Mouse (Mus musculus): ENCODE measurements around the gene Scamp4. TPM values are rescaled to one million over a fixed set of nuclear protein-coding genes. Genes with fewer than 3 reads are reported as not detected.
A peak's percentile ranks its signal among the peaks of the same experiment; 100 is the strongest.

Gene Scamp4
- total and polyA plus RNA-seq, 2 experiments from 2014 or later, result 24.1 to 87.9 TPM

GRCm38 (mm10) chr10:80610116-80610785 lies 7.6 kb downstream of the Scamp4 start:
- H3K4me3 ChIP-seq (ENCODE audit: low read depth, low read length), result no peak overlapping the region
- no peaks in the 10 kb centered on the region for H3K9me3 ChIP-seq (ENCODE audit: low read length)
- no peak for TF ChIP-seq CTCF (IDR thresholded peaks at IDR 0.05; ENCODE audit: low read depth)
- H3K36me3 ChIP-seq (ENCODE audit: insufficient read depth), result peaks cover 64% of the 10 kb centered on the region
- ATAC-seq, result no peak
- H3K4me2 ChIP-seq (ENCODE audit: low read depth), result no peak overlapping the region
- H3K27ac ChIP-seq (ENCODE audit: low read depth, low read length), result no peak overlapping the region
- WGBS, result 94% methylated on average over 9 of the region's 9 CpGs
- H3K9ac ChIP-seq, result no peak overlapping the region
- DNase-seq, result no peak
- H3K27me3 ChIP-seq (ENCODE audit: insufficient read depth, low read length), result no peaks in the 10 kb centered on the region
- no peaks in the 10 kb centered on the region for H3K4me1 ChIP-seq (ENCODE audit: insufficient read depth)

GRCm38 (mm10) chr10:80611024-80611423 lies 8.4 kb downstream of the Scamp4 start:
- Histone ChIP-seq H3K4me1 (ENCODE audit: insufficient read depth) (no peaks in the 10 kb centered on the region), H3K4me2 (ENCODE audit: low read depth) (no peak overlapping the region), H3K36me3 (ENCODE audit: insufficient read depth) (peaks cover 72% of the 10 kb centered on the region), H3K9ac (no peak overlapping the region), H3K27me3 (ENCODE audit: insufficient read depth, low read length) (no peaks in the 10 kb centered on the region), H3K27ac (ENCODE audit: low read depth, low read length) (no peak overlapping the region), H3K4me3 (ENCODE audit: low read depth, low read length) (no peak overlapping the region), H3K9me3 (ENCODE audit: low read length) (no peaks in the 10 kb centered on the region)
- ATAC-seq (peak; percentile 61), DNase-seq (peak; percentile 36)
- 81% methylated on average over 4 of the region's 4 CpGs for WGBS
- TF ChIP-seq CTCF (IDR thresholded peaks at IDR 0.05; ENCODE audit: low read depth), result peak; percentile 75

DNA sequence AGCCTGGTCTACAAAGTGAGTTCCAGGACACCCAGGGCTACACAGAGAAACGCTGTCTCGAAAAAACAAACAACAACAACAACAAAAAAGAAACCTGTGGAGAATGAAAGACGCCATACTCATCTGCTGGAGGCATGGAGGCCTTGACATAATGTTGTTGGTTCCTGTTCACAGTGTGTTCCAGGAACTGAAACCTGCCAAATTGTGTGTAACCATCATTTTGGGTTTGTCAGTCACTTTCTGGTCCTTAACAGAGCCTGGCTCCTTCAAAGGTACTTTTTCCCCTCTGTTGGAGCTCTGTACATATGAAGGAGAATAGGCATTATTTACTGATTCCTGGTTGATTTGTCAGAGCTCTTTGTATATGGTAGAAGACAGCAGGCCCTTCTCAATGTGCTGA lies 9.2 kb downstream of the Scamp4 start:
- H3K4me3 ChIP-seq (ENCODE audit: low read depth, low read length), result no peak overlapping the region
- no peak for ATAC-seq
- peaks cover 65% of the 10 kb centered on the region for H3K36me3 ChIP-seq (ENCODE audit: insufficient read depth)
- no peak overlapping the region for H3K9ac ChIP-seq
- H3K27ac ChIP-seq (ENCODE audit: low read depth, low read length), result no peak overlapping the region
- no peak for DNase-seq
- no peak for TF ChIP-seq CTCF (IDR thresholded peaks at IDR 0.05; ENCODE audit: low read depth)
- no peak overlapping the region for H3K4me2 ChIP-seq (ENCODE audit: low read depth)
- no peaks in the 10 kb centered on the region for H3K27me3 ChIP-seq (ENCODE audit: insufficient read depth, low read length)
- 96% methylated on average over 3 of the region's 3 CpGs for WGBS
- H3K4me1 ChIP-seq (ENCODE audit: insufficient read depth), result no peaks in the 10 kb centered on the region
- H3K9me3 ChIP-seq (ENCODE audit: low read length), result no peaks in the 10 kb centered on the region

GRCm38 (mm10) chr10:80613821-80614220 lies 11.1 kb downstream of the Scamp4 start:
- Histone ChIP-seq H3K4me2 (ENCODE audit: low read depth) (no peak overlapping the region), H3K27ac (ENCODE audit: low read depth, low read length) (no peak overlapping the region), H3K27me3 (ENCODE audit: insufficient read depth, low read length) (no peaks in the 10 kb centered on the region), H3K4me1 (ENCODE audit: insufficient read depth) (no peaks in the 10 kb centered on the region), H3K4me3 (ENCODE audit: low read depth, low read length) (no peak overlapping the region), H3K9ac (no peak overlapping the region), H3K9me3 (ENCODE audit: low read length) (no peaks in the 10 kb centered on the region), H3K36me3 (ENCODE audit: insufficient read depth) (peaks cover 46% of the 10 kb centered on the region)
- TF ChIP-seq CTCF (IDR thresholded peaks at IDR 0.05; ENCODE audit: low read depth), result no peak
- WGBS, result 96% methylated on average over 3 of the region's 3 CpGs
- ATAC-seq (no peak), DNase-seq (no peak)

DNA sequence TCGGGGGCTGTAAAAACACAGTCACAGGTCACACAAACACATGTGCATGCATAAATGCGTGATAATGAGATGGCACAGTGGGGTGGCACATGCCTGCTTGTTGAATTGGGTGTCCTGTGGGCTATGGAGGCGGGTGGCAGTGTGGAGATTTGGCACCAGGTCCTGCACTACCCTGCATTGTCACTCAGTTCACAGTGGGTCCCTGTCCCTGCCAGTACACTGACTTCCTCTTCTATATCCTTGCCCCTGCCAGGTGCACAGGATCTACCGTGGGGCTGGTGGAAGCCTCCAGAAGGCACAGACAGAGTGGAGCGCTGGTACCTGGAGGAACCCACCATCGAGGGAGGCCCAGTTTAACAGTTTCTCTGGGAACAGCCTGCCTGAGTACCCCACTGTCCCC lies 11.7 kb downstream of the Scamp4 start:
- DNase-seq (no peak), ATAC-seq (no peak)
- no peaks in the 10 kb centered on the region for H3K4me1 ChIP-seq (ENCODE audit: insufficient read depth)
- peaks cover 41% of the 10 kb centered on the region for H3K36me3 ChIP-seq (ENCODE audit: insufficient read depth)
- no peak overlapping the region for H3K9ac ChIP-seq
- no peak overlapping the region for H3K4me2 ChIP-seq (ENCODE audit: low read depth)
- H3K27ac ChIP-seq (ENCODE audit: low read depth, low read length), result no peak overlapping the region
- no peaks in the 10 kb centered on the region for H3K9me3 ChIP-seq (ENCODE audit: low read length)
- TF ChIP-seq CTCF (IDR thresholded peaks at IDR 0.05; ENCODE audit: low read depth), result no peak
- no peaks in the 10 kb centered on the region for H3K27me3 ChIP-seq (ENCODE audit: insufficient read depth, low read length)
- H3K4me3 ChIP-seq (ENCODE audit: low read depth, low read length), result no peak overlapping the region
- WGBS, result 86% methylated on average over 6 of the region's 6 CpGs

- no peak overlapping the region for H3K4me2 ChIP-seq (ENCODE audit: low read depth)
- no peak overlapping the region for H3K27ac ChIP-seq (ENCODE audit: low read depth, low read length)
- TF ChIP-seq CTCF (IDR thresholded peaks at IDR 0.05; ENCODE audit: low read depth), result no peak
- peaks cover 8% of the 10 kb centered on the region; the same call in 1 of the 2 replicates for H3K4me1 ChIP-seq (ENCODE audit: insufficient read depth)
- DNase-seq (no peak), ATAC-seq (no peak)
- 86% methylated on average over 9 of the region's 9 CpGs for WGBS
- no peaks in the 10 kb centered on the region for H3K27me3 ChIP-seq (ENCODE audit: insufficient read depth, low read length)
- no peak overlapping the region for H3K4me3 ChIP-seq (ENCODE audit: low read depth, low read length)
- no peak overlapping the region for H3K9ac ChIP-seq
- H3K36me3 ChIP-seq (ENCODE audit: insufficient read depth), result peaks cover 29% of the 10 kb centered on the region
- no peaks in the 10 kb centered on the region for H3K9me3 ChIP-seq (ENCODE audit: low read length)
Observed at GRCm38 (mm10) chr10:80618181-80618580, 15.5 kb downstream of the Scamp4 start.

DNA sequence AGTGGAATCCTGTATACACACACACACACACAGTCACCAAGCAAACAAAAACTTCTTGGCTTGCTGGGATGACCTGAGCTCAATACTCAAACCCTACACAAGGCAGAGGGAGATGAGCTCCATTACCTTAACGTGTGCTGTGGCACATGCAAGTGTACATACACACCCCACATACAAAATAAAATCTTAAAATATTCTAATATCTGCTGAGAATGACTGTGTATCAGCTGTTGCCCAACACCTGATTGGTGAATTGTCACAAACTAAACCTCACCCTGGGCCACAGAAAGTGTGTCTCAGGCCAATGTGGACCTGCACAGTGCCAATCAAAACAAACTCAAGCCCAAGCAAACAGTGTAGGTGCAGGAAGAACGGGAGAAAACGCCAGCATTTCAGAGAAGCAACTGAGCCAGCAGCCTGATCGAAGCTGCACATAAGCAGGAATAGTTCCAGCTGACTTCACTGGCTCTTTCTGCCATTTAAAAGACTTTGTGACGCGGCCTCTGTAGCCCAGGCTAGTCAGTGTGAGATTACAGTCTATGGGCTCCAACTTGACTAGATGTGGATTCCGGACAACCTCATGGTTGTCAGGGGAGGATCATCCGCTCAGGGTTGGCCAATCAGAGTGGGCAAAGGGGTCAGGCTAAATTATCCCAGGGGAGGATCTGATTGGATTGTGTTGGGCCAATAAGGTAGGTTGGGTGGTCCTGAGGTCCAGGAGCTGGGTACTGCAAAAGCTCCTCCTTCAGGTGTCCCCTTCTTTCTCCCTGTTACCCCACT lies 17.0 kb downstream of the Scamp4 start:
- no peak for DNase-seq
- no peak overlapping the region for H3K27ac ChIP-seq (ENCODE audit: low read depth, low read length)
- ATAC-seq, result no peak
- H3K9ac ChIP-seq, result no peak overlapping the region
- H3K4me2 ChIP-seq (ENCODE audit: low read depth), result no peak overlapping the region
- WGBS, result 39% methylated on average over 8 of the region's 8 CpGs
- no peak overlapping the region for H3K4me3 ChIP-seq (ENCODE audit: low read depth, low read length)
- peaks cover 22% of the 10 kb centered on the region; the same call in 1 of the 2 replicates for H3K4me1 ChIP-seq (ENCODE audit: insufficient read depth)
- peaks cover 16% of the 10 kb centered on the region for H3K36me3 ChIP-seq (ENCODE audit: insufficient read depth)
- H3K9me3 ChIP-seq (ENCODE audit: low read length), result no peaks in the 10 kb centered on the region
- TF ChIP-seq CTCF (IDR thresholded peaks at IDR 0.05; ENCODE audit: low read depth), result no peak
- no peaks in the 10 kb centered on the region for H3K27me3 ChIP-seq (ENCODE audit: insufficient read depth, low read length)
